Mouse (Mus musculus): Measurements from ENCODE around the gene Numbl.

DNA sequence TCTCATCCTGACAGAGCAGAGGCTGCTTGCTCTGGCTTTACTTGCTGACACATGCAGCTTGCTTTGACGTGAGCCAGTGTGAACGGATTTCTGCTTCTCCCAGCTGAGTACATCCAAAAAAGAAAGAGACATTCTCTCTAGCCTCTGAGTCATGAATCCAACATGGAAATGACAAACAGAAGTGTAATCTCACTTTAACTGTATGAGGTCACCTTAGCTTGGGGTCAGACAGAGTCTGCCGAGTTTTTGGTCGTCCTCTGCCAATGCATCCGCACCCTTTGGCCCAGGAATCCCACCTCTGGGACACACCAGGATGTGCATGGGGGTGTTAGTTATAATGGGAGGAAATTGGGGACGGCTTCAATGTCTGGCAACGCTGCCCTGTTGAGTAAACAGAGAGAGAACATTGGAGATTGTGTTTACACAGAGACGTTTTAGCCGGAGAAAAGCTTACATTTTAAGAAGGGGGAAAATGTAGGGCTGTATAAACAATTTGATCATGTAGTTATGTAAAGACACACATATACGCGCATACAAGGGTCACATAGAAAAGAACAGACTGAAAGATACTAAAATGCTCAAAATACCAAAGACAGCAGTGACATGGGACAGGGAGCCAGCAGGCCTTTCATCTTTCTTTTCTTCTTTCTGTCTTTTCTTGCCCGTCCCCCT, 33.7 kb downstream of the Numbl start:
- TF ChIP-seq EP300 (IDR thresholded peaks at IDR 0.05; ENCODE audit: low read length) (no peak), CTCF (conservative IDR thresholded peaks at IDR 0.05 in 1 of 2, IDR thresholded peaks at IDR 0.05 in 1 of 2; ENCODE audit: low read depth in 2 of 2, low read length in 2 of 2) (no peak), POLR2AphosphoS2 (IDR thresholded peaks at IDR 0.05; ENCODE audit: low read depth, low read length) (no peak), CHD1 (IDR thresholded peaks at IDR 0.05; ENCODE audit: low read depth, low read length) (no peak), POLR2A (IDR thresholded peaks at IDR 0.05; ENCODE audit: low read depth, low read length) (no peak), ZMIZ1 (IDR thresholded peaks at IDR 0.05; ENCODE audit: low read depth, low read length) (no peak), GABPA (IDR thresholded peaks at IDR 0.05; ENCODE audit: insufficient replicate concordance, low read depth, low read length) (no peak), ZC3H11A (IDR thresholded peaks at IDR 0.05; ENCODE audit: low read depth, low read length) (no peak), NRF1 (IDR thresholded peaks at IDR 0.05; ENCODE audit: low read depth, low read length) (no peak), USF1 (IDR thresholded peaks at IDR 0.05; ENCODE audit: low read depth, low read length) (no peak)
